Mouse (Mus musculus) natural killer cell, adult 2 months (primary cell): Measurements from ENCODE around the gene Nkx2-1.

Experiments
- DNase-seq, 2 experiments: peaks; one replicate each; pipeline ENCODE4 v3.0.0; 2022; ENCODE audit warnings: low spot score in 2 of 2

Gene Nkx2-1

DNA sequence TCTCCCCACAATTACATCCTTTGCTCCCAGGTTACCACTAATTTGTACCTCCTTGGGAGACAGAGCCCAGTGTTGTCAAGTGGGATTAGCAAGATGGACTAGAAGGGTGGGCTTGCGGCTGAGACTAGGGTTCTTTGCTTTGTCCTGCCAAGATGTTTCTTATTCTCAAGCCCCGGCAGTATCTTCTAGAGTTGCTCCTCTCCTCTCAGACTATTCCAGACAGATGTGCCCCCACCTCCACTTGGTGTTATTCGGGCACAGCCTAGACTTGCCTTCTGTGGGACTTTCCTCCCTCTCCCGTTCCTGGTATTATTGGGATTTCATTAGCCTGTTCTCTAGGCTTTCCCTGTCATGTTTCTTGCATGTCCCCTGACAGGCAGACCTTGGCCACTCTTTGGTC is 14.5 kb downstream of the Nkx2-1 start:
- no peak for DNase-seq

DNA sequence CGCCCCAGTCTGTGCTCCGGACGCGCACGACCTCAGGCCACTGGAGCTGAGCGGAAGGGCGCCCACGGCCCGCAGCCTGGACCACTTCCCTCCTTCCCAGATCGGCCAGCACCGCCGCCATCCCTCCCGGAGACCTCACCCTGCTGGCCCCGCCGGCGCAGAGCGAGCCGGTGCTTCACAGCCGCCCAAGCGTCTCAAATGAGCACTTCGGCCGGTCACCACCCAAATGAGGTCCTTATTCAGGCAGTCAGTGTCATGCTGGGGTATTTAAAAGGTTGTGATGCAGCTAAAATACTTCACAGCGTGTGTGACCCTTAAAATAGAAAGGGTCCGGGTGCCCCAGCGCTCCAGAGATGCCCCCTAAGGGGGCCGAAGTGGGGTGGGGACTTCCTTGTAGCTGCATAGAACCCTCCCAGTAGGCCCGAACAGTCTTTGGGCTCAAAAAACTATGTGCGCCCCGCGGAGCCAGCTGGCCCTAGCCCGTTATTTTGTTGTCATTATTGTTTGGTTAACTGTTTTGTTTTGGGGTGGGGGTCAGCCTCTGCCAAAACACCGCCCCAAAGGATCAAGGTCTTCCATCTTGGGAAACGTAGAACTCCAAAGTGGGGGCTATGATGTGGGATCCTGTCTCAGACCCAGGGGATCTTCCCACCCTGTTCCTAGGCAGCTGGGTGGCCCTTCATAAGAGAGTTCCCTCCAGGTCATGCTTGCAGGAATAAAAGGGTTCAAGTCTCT is 15.4 kb downstream of the Nkx2-1 start:
- no peak for DNase-seq

DNA sequence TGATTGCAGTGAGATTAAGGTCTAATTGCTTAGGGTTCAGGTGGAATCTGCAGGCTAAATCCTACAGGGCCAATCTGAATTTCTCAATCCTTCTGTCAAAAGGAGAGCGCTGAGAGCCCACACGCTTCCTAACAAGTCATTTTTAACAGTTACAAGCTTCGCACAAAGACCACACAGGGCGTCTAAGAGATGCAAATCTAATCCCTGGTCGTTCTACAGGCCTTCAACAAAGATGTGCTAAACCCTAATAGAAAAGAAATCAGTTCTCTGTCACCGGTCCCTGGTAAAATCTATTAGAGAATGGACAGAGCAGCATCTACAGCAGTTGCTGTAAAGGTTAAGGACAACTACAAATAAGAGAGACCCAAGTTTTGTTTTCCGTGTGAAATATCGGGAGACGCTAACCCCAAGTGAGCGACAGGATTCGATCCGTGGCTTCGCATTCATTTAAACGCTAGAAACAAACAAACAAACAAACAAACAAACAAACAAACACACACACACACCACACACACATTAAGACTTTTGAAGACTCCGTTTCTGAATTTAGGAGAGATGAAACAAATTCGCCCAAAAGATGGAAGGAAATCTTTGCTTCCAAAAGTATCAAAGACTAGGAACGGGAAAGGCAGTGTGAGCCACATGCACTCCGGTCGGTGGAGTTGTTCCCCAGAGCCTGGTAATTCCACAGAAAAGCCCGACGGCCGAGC is 16.2 kb downstream of the Nkx2-1 start:
- no peak for DNase-seq

DNA sequence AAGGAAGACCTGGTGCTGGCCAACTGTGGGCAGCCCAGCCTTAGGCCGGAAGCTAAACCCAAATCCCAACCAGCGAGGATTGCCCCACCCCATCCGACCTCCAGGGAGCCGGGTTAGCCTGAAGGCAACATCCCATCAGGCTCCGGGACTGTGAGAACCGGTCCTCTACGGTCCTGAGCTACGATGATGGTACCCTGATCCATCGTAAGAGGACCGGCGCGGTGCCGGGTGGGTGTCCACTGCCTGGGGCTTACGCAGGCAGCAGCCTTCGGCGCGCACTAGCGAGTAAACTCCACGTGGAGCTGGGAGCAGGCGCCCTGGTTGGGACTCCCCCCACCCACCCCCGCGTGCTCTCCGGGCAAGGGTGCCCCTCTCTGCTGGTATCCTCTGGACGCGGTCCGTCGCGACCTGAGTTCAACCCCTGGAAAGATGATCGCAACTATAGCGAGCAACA is 16.9 kb downstream of the Nkx2-1 start:
- DNase-seq, result no peak

DNA sequence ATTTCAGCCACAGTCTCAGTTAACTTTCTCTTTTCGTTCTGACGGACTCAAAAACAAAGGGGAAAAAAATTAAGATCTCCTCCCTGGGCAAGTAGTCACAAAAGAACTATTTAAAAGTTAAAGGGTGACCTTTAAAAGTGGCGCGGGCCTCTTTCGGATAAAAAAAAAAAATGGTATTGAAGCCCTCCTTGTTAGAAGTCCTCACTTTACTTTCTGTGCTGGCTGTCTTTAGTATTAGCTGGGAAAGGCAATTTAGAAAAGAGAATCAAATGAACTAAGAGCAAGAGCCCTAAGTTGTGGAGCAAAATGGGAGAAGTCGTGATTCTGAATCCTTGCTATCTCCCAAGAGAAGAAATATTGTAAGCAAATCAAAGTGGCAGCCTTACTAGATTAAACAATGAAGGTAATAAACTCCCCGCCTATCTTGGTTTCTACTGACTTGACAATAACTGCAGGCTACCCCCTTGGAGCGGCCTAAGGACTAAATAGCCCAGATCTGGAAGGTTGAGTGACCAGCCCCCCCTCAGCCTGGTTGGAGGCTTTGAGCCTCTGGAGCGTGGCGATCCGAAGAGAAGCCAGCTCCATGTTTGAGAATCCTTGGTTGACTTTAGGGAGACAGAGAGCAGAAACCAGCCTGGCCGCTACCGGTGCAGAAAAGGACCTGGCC is 17.5 kb downstream of the Nkx2-1 start:
- no peak for DNase-seq

DNA sequence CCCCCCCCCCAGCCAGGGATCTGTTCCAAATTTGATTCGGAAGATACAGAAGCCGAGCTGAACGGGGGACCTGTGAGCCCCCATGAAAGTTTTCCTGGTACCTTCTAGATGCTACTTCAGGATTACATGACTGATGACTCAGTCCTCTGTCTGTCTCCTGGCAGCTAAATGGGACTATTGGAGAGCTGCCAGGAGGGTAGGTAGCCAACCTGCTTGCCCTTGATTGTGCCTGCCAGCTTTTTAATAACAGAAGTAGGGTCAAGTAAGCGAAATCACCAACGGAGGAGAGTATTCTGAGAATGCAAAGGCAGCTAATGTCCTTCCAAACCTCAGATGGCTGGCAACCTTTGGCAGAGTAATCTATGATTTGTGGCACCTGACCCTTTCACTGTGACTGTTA is 18.5 kb downstream of the Nkx2-1 start:
- DNase-seq, result no peak

DNA sequence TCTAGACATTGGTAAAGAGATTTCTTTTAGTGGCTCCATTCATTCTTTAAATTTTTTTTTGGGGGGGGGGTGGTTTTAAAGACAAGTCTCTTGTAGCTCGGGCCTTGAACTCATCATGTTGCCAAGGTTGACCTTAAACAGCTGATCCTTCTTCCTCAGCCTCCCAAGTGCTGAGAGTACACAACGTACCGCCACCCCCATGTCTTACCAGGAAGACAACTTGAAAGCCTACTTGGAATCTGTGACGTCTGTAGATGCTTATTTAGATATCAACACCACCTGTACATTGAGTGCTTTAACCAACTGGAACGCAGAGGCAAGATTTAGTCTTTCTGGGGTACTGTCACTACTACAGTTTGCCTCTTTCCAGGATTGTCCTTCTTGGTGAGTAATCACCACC is 21.9 kb downstream of the Nkx2-1 start:
- no peak for DNase-seq

DNA sequence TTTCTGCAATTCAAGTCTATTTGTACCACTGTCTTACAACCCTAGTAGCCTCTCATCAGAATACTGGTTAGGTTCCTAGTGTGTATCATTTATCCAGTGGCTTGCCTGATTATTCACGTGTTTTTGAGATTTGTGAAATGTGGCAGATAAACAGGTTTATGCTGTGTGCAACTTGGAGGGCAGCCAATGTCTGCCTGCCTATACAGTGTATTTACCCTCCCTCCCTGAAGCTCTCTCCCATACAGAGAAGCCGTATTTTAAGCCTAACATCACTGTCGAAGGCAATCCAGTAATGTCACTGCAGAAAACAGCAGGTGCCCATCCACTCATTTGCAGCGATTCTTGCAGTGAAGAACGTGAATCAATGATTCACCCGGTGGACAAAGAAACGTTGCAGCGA is 28.3 kb downstream of the Nkx2-1 start:
- no peak for DNase-seq

DNA sequence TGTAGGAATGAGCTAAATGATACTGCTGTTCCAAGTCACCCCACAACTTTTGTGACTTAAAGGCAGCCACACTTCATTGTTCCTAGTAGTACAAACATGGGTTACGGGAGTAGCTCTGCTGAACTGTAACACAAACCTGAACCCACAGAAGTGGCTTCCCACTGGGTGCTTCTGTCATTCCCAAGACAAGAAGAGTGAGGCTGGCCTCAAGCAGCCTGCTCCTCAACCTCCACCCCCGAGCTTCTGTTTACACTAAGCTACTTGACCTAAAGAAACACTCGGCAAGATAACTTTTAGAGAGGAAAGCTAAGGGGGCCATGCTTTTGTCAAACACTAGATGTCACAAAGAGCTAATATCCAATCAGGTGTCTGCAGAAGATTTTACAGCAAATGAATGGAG is 49.7 kb downstream of the Nkx2-1 start:
- no peak for DNase-seq

DNA sequence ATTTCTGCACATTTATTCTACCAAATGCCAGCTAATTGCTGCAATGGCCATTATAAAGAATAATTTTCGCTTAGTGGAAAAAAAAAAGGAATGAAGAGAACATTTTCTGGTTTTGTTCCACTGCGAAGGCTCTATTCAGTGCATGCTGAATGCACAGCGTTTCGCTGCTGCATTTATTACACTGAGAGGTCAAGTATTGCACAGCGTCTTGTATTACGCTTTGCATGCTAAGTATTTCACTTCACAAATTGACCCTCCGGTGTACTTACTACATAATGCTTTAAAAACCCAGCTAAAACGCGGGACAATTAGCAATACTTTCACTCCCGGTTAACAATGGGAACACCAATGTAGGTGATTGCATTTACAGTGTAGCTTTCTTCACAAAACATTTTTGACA is 54.1 kb downstream of the Nkx2-1 start:
- no peak for DNase-seq
